Mouse (Mus musculus) ES-E14 (cell line): ENCODE data around the gene Slc6a9. TPM values are rescaled to one million over a fixed set of nuclear protein-coding genes. Genes with fewer than 3 reads are reported as not detected.
A peak's percentile ranks its signal among the peaks of the same experiment; 100 is the strongest.

ENCODE experiments used
- DNase-seq: peaks from one replicate; pipeline ENCODE4 v3.0.0-alpha.2; 2013; ENCODE audit warnings: low read depth, low spot score
- H3K27ac ChIP-seq: 2 replicates; pipeline ENCODE4 v1.5.1; 2012; ENCODE audit warnings: low read depth, mild to moderate bottlenecking, low read length, moderate library complexity, mixed read lengths; ENCODE audit not compliant: poor library complexity, insufficient read depth, severe bottlenecking
- H3K36me3 ChIP-seq: 2 replicates; pipeline ENCODE4 v1.6.1; 2012; ENCODE audit warnings: mild to moderate bottlenecking, low read length, moderate library complexity, mixed read lengths; ENCODE audit not compliant: control insufficient read depth, poor library complexity, insufficient read depth, severe bottlenecking
- H3K4me1 ChIP-seq, 2 experiments: fragments of 150-350 bp in 1 of 2; sonication (generic) in 1 of 2; 2 replicates each; pipeline ENCODE4 v1.6.1; 2012; ENCODE audit warnings: low read length in 2 of 2, mild to moderate bottlenecking in 1 of 2, mixed read lengths in 1 of 2; ENCODE audit not compliant: control insufficient read depth in 2 of 2, insufficient read depth in 2 of 2, poor library complexity in 1 of 2
- H3K4me3 ChIP-seq, 2 experiments: fragments of 150-350 bp in 1 of 2; sonication (generic) in 1 of 2; 2 replicates each; pipeline ENCODE4 v1.5.1; 2012; ENCODE audit warnings: low read length in 2 of 2, low read depth in 1 of 2, mild to moderate bottlenecking in 1 of 2, mixed read lengths in 1 of 2; ENCODE audit not compliant: insufficient read depth in 1 of 2, poor library complexity in 1 of 2, severe bottlenecking in 1 of 2
- H3K9ac ChIP-seq: 2 replicates; pipeline ENCODE4 v1.6.1; 2012; ENCODE audit warnings: low read depth, mild to moderate bottlenecking, low read length, mixed read lengths; ENCODE audit not compliant: poor library complexity, insufficient read depth, severe bottlenecking
- H3K9me3 ChIP-seq: fragments of 150-350 bp; sonication (generic); 2 replicates; pipeline ENCODE4 v1.6.1; 2012; ENCODE audit warnings: low read depth, mild to moderate bottlenecking, low read length; ENCODE audit not compliant: control insufficient read depth, insufficient read depth
- CHD2 ChIP-seq: IDR thresholded peaks from 2 replicates; pipeline ENCODE4 v1.6.1; 2014; ENCODE audit warnings: mild to moderate bottlenecking, low read depth, low read length, inconsistent platforms
- HCFC1 ChIP-seq: IDR thresholded peaks from 2 replicates; pipeline ENCODE4 v1.6.1; 2012; ENCODE audit warnings: low read length, inconsistent platforms, borderline replicate concordance; ENCODE audit not compliant: insufficient read depth
- MAFK ChIP-seq: IDR thresholded peaks from 2 replicates; pipeline ENCODE4 v1.6.1; 2014; ENCODE audit warnings: mild to moderate bottlenecking, low read depth, low read length, inconsistent platforms; ENCODE audit not compliant: insufficient read depth
- ZC3H11A ChIP-seq: IDR thresholded peaks from 2 replicates; pipeline ENCODE4 v1.6.1; 2012; ENCODE audit warnings: low read depth, mild to moderate bottlenecking, inconsistent platforms, low read length, borderline replicate concordance
- ZNF384 ChIP-seq: IDR thresholded peaks from 2 replicates; pipeline ENCODE4 v1.6.1; 2012; ENCODE audit warnings: low read depth, low read length, inconsistent platforms
- in situ Hi-C, 2 experiments: fragments of 600-800 bp; cut with MboI; formaldehyde crosslinking; loops; one replicate each; pipeline ENCODE4 v1.15.1; 2025; ENCODE audit warnings: low sequenced_read_pairs in 2 of 2, inconsistent platforms in 1 of 2; ENCODE audit not compliant: unreplicated experiment in 2 of 2
- total RNA-seq: library from RNA; depleted of rRNA; stranded (reverse); fragments of 300-350 nt; gene quantifications from 2 replicates; pipeline ENCODE4 v1.2.3, GENCODE M21; 2012

Gene Slc6a9
- total RNA-seq, 1 experiment = 6.9 TPM

DNA sequence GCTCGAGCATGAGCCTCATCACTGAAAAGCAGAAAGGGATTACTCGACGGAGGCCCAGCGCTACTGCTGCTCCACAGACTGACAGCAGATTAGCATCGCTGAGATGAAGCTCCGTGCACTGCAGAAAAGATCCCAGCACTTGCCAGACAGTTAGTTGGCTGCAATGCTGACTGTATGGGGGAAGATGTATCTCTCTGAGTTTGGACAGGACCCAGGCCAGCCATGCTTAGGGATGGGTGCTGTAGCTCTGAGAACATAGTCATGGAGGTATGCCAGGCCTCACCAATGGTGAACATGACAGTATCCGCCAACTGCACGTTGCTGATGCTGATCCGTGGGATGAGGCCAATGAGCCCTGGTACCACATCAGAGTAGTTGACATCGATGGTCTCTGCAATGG, 69.8 kb downstream of the Slc6a9 start:
- in situ Hi-C loops = no loop called here
- H3K36me3 ChIP-seq = peaks cover 66% of the 10 kb centered on the region
- no peaks in the 10 kb centered on the region for H3K4me1 ChIP-seq
- no peak for DNase-seq
- TF ChIP-seq MAFK = no peak
- TF ChIP-seq HCFC1 = no peak
- TF ChIP-seq ZNF384 = no peak
- no peak overlapping the region for H3K9ac ChIP-seq
- no peaks in the 10 kb centered on the region for H3K9me3 ChIP-seq
- no peak overlapping the region for H3K27ac ChIP-seq
- no peak overlapping the region for H3K4me3 ChIP-seq

DNA sequence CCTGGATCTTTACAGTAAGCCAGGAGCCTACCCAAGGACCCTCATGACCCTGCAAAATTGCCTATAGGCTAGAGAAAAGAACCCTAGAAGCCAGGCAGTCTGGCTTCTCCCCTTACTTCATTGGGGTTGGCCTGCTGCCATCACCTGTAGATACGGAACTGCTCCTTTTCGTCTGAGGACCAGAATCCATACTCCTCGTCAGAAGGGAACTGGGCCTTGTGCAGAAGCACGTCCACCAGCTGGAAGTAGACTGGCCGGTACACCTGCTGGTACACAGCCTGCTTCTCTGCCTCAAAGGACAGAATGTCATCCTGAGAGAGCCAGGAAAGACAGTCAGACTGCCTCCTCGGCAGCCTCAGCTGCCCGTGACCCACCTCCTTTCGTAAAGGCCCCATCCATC, 70.5 kb downstream of the Slc6a9 start:
- Histone ChIP-seq H3K4me3 (no peak overlapping the region), H3K9me3 (no peaks in the 10 kb centered on the region), H3K36me3 (peaks cover 60% of the 10 kb centered on the region), H3K27ac (no peak overlapping the region), H3K4me1 (no peaks in the 10 kb centered on the region), H3K9ac (no peak overlapping the region)
- DNase-seq = no peak
- in situ Hi-C loops = no loop called here
- TF ChIP-seq ZC3H11A (no peak), CHD2 (no peak)

DNA sequence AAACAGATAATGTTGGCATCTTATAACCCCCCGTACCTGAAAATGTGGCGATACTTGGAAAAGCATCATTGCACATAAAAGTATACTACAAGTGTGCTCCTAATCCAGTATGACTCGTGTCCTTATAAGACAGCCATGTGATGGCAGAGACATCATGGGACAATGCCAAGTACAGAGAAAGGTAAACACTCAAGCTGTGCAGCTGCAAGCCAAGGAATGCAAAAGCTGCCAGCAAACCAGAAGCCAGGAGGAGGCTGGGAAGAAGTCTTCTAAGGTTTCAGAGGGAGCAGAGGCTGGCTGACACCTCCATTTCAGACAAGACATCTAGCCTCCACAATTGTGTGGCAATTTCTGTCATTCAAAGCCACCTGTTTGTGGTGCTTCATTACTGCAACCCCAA, 71.9 kb downstream of the Slc6a9 start:
- Histone ChIP-seq H3K4me1 (no peaks in the 10 kb centered on the region), H3K27ac (no peak overlapping the region), H3K9me3 (no peaks in the 10 kb centered on the region), H3K36me3 (peaks cover 49% of the 10 kb centered on the region), H3K9ac (no peak overlapping the region), H3K4me3 (no peak overlapping the region)
- in situ Hi-C loops = no loop called here
- no peak for DNase-seq
- no peak for TF ChIP-seq CHD2

DNA sequence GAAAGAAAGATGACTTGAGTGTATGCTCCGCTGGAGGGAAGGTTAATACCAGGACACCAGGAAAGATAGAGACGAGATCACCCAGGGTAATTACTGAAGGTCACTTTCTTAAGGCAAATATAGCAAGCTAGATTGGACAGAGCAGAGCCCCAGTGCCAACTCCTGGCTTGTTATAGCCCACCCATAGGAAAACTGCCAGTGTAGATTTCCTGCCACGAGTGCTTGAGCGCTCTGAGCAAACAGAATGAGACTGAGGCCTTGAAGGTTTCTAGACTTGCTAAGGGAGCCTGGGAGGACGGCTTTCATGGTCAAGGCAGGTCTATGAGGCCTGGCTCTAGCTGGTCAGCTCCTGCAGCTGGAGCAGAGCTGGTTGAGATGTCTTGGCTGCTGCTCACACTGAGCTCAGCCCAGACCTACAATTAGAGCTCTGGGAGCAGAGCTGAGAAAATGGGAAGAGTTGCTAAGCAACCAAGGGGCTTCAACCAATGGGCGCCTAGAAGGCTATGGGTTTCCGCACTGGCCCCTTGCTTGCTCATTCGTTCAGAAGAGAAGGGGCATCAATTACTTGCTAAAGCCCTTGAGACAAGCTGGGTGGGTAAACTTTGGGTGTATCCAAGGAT, 74.6 kb downstream of the Slc6a9 start:
- H3K4me1 ChIP-seq = peaks cover 0 to 9% of the 10 kb centered on the region in 2 experiments; a peak in 2 of 4 replicates
- H3K4me3 ChIP-seq = no peak overlapping the region
- in situ Hi-C loops = no loop called here
- TF ChIP-seq ZC3H11A (no peak), HCFC1 (no peak), ZNF384 (no peak), MAFK (no peak), CHD2 (no peak)
- no peak overlapping the region for H3K9ac ChIP-seq
- no peak overlapping the region for H3K27ac ChIP-seq
- peaks cover 32% of the 10 kb centered on the region for H3K36me3 ChIP-seq
- DNase-seq = no peak
- H3K9me3 ChIP-seq = no peaks in the 10 kb centered on the region

DNA sequence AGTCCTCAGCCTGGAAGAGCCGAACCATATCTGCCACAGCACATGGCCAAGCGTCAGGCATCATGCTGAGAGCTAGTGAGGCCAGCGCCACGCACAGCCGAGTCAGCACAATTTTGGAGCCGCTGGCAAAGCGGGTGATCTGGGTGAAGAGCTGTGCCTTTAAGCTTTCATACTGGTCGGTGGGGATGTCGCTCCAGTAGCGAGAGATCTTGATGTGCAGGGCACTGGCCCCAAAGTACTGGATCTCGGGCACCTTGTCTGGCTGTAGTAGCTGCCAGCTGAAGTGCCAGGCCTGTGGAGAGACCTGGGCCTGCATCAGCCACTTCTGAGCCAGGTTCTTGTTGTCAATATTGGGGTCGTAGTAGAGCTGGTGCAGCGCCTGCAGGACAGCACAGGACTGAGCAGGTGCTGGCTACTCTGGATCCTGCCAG, 77.8 kb downstream of the Slc6a9 start:
- no peak for DNase-seq
- Histone ChIP-seq H3K9me3 (no peaks in the 10 kb centered on the region), H3K27ac (no peak overlapping the region), H3K9ac (no peak overlapping the region), H3K4me3 (no peak overlapping the region), H3K36me3 (peaks cover 19% of the 10 kb centered on the region), H3K4me1 (peaks cover 0 to 10% of the 10 kb centered on the region in 2 experiments; a peak in 2 of 4 replicates)
- TF ChIP-seq ZNF384 = no peak
- peak; percentile 74 for TF ChIP-seq MAFK
- in situ Hi-C loops = no loop called here
